Mouse (Mus musculus): ENCODE results near the gene Nkg7.

GRCm38 (mm10) chr7:43482090-43482716 is 45.3 kb downstream of the Nkg7 start:
- TF ChIP-seq CTCF (conservative IDR thresholded peaks at IDR 0.05; ENCODE audit: low read length) (no peak), POU5F1 (IDR thresholded peaks at IDR 0.05; ENCODE audit: borderline replicate concordance, low read length) (no peak), NANOG (IDR thresholded peaks at IDR 0.05; ENCODE audit: borderline replicate concordance, low read length) (no peak)

Data from E14TG2a.4 (cell line).